Mouse (Mus musculus) spleen, adult 2 months (tissue): ENCODE data around the gene Pdpr. TPM values are rescaled to one million over a fixed set of nuclear protein-coding genes. Genes with fewer than 3 reads are reported as not detected.
A peak's percentile ranks its signal among the peaks of the same experiment; 100 is the strongest.

Experiments used
- DNase-seq, 2 experiments: peaks; one replicate each; pipeline versions ENCODE4 v3.0.0 to v3.0.0-alpha.2; 2012 to 2021; ENCODE audit warnings: low spot score in 2 of 2, low read depth in 1 of 2
- H3K27ac ChIP-seq: fragments of 200-500 bp; 2 replicates; pipeline ENCODE4 v1.5.1; 2012; ENCODE audit warnings: low read length, inconsistent platforms; ENCODE audit not compliant: insufficient read depth
- H3K27me3 ChIP-seq: fragments of 200-500 bp; 2 replicates; pipeline ENCODE4 v1.6.1; 2012; ENCODE audit warnings: mild to moderate bottlenecking, moderate library complexity, low read length, inconsistent platforms; ENCODE audit not compliant: control insufficient read depth, insufficient read depth
- H3K36me3 ChIP-seq: fragments of 200-500 bp; 2 replicates; pipeline ENCODE4 v1.6.1; 2012; ENCODE audit warnings: mild to moderate bottlenecking, low read length, inconsistent platforms; ENCODE audit not compliant: control insufficient read depth, insufficient read depth
- H3K4me1 ChIP-seq: fragments of 200-500 bp; 2 replicates; pipeline ENCODE4 v1.6.1; 2011; ENCODE audit warnings: inconsistent platforms; ENCODE audit not compliant: control insufficient read depth, insufficient read depth, insufficient read length
- H3K4me3 ChIP-seq: fragments of 200-500 bp; 2 replicates; pipeline ENCODE4 v1.5.1; 2011; ENCODE audit warnings: mild to moderate bottlenecking, inconsistent platforms; ENCODE audit not compliant: insufficient read depth, insufficient read length; ENCODE audit errors: extremely low read depth
- CTCF ChIP-seq: fragments of 200-500 bp; IDR thresholded peaks from 2 replicates; pipeline ENCODE4 v1.5.1; 2011; ENCODE audit warnings: mild to moderate bottlenecking, inconsistent platforms; ENCODE audit not compliant: insufficient read depth, insufficient read length, insufficient replicate concordance; ENCODE audit errors: extremely low read depth
- POLR2A ChIP-seq: fragments of 200-500 bp; IDR thresholded peaks from 2 replicates; pipeline ENCODE4 v1.6.1; 2011; ENCODE audit warnings: low read depth, low read length, inconsistent platforms
- WGBS: fragments of 180-500 bp; shearing (Covaris S2); methylation state at CpG from one replicate; pipeline ENCODE4 v1.1.7; 2018; 5-methylcytosine and 5-hydroxymethylcytosine counted together
- polyA plus RNA-seq: library from polyadenylated mRNA; depleted of rRNA; stranded (reverse); fragments of >200 nt; gene quantifications from 2 replicates; pipeline ENCODE4 v1.2.3, GENCODE M21; 2012

The Pdpr gene
- polyA plus RNA-seq, 1 experiment, result 8.6 TPM

- DNase-seq, result no peak
- Histone ChIP-seq H3K4me3 (peak overlapping the region; percentile 100), H3K27me3 (no peaks in the 10 kb centered on the region), H3K27ac (peak overlapping the region; percentile 97), H3K36me3 (peaks cover 24% of the 10 kb centered on the region), H3K4me1 (peaks cover 7% of the 10 kb centered on the region)
- WGBS, result 1% methylated on average over 62 of the region's 63 CpGs
- TF ChIP-seq POLR2A (no peak), CTCF (no peak)
These were observed 37.6 kb upstream of the Pdpr start for GRCm38 (mm10) chr8:111056691-111057293.

GRCm38 (mm10) chr8:111058946-111059572 is 35.4 kb upstream of the Pdpr start:
- Histone ChIP-seq H3K4me3 (no peak overlapping the region), H3K27me3 (no peaks in the 10 kb centered on the region), H3K27ac (no peak overlapping the region), H3K4me1 (peaks cover 7% of the 10 kb centered on the region), H3K36me3 (peaks cover 10% of the 10 kb centered on the region)
- TF ChIP-seq POLR2A (no peak), CTCF (no peak)
- DNase-seq, result no peak
- WGBS, result 87% methylated on average over 2 of the region's 2 CpGs

- TF ChIP-seq CTCF, result no peak
- TF ChIP-seq POLR2A, result no peak
- 2% methylated on average over 14 of the region's 14 CpGs for WGBS
- Histone ChIP-seq H3K4me3 (peak overlapping the region; percentile 59), H3K27me3 (no peaks in the 10 kb centered on the region), H3K4me1 (peaks cover 6% of the 10 kb centered on the region), H3K36me3 (no peaks in the 10 kb centered on the region), H3K27ac (no peak overlapping the region)
- no peak for DNase-seq
These were observed 32.8 kb upstream of the Pdpr start for GRCm38 (mm10) chr8:111061688-111062071.

- H3K36me3 ChIP-seq, result no peaks in the 10 kb centered on the region
- H3K4me3 ChIP-seq, result peak overlapping the region; percentile 59
- WGBS, result under 1% methylated on average over 27 of the region's 27 CpGs
- no peak overlapping the region for H3K27ac ChIP-seq
- DNase-seq, result peak; percentile 43 to 77
- no peaks in the 10 kb centered on the region for H3K27me3 ChIP-seq
- TF ChIP-seq CTCF (no peak), POLR2A (no peak)
- H3K4me1 ChIP-seq, result peaks cover 1% of the 10 kb centered on the region; the same call in 1 of the 2 replicates
These were observed 32.2 kb upstream of the Pdpr start for GRCm38 (mm10) chr8:111062072-111062757.

- H3K4me1 ChIP-seq, result no peaks in the 10 kb centered on the region; the same call in 1 of the 2 replicates
- no peak for DNase-seq
- H3K4me3 ChIP-seq, result no peak overlapping the region
- H3K27me3 ChIP-seq, result no peaks in the 10 kb centered on the region
- no peak for TF ChIP-seq CTCF
- H3K36me3 ChIP-seq, result no peaks in the 10 kb centered on the region
- 72% methylated on average over 2 of the region's 2 CpGs for WGBS
- no peak overlapping the region for H3K27ac ChIP-seq
These were observed 31.5 kb upstream of the Pdpr start for GRCm38 (mm10) chr8:111062893-111063292.

- WGBS, result 65% methylated on average over 4 of the region's 4 CpGs
- no peak for DNase-seq
- no peaks in the 10 kb centered on the region for H3K36me3 ChIP-seq
- no peaks in the 10 kb centered on the region; the same call in 1 of the 2 replicates for H3K4me1 ChIP-seq
- no peak overlapping the region for H3K27ac ChIP-seq
- no peak overlapping the region for H3K4me3 ChIP-seq
- TF ChIP-seq CTCF, result no peak
- TF ChIP-seq POLR2A, result no peak
- no peaks in the 10 kb centered on the region for H3K27me3 ChIP-seq
These were observed 28.1 kb upstream of the Pdpr start for GRCm38 (mm10) chr8:111066308-111066707.
